Mouse (Mus musculus): ENCODE data around the gene Eef1g. TPM values are rescaled to one million over a fixed set of nuclear protein-coding genes. Genes with fewer than 3 reads are reported as not detected.
A peak's percentile ranks its signal among the peaks of the same experiment; 100 is the strongest.

The Eef1g gene
- total and polyA plus RNA-seq, 3 experiments, result 237 to 955 (median 647) TPM

DNA sequence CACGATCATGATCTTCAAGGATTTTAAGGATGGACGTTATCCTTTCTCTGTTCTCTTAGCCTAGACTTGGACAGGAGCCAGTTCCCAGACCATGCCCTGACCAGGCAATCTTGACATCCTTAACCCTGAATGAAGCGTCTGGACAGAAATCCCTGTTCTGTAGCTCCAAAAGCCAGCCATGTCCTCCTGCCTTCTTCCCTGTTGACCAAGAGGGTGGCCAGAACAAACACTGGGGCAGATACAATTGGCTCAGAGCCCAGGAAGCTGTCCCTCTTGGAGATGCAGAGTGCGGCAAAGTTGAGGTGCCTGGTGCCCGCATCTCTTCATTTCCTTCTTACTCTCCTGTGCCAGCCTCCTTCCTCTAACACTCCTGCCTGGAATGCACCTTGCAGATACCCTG is 19.1 kb downstream of the Eef1g start:
- DNase-seq (ENCODE audit: low spot score) (no peak), ATAC-seq (ENCODE audit: extremely low read depth, insufficient number of reproducible peaks, low FRiP score, poor library complexity, severe bottlenecking) (no peak)
- Histone ChIP-seq H3K36me3 (replicated peaks) (peaks cover 20% of the 10 kb centered on the region), H3K27me3 (ENCODE audit: insufficient read depth, low read length) (peaks cover 19% of the 10 kb centered on the region), H3K9me3 (replicated peaks) (no peaks in the 10 kb centered on the region), H3K4me3 (ENCODE audit: low read depth, low read length) (no peak overlapping the region), H3K4me1 (ENCODE audit: insufficient read depth, low read depth, low read length) (peaks cover 72% of the 10 kb centered on the region)
- no peak for TF ChIP-seq TAL1 (conservative IDR thresholded peaks at IDR 0.05; ENCODE audit: low read depth, low read length)
- TF ChIP-seq POLR2AphosphoS5 (IDR thresholded peaks at IDR 0.05; ENCODE audit: insufficient replicate concordance, low read depth, low read length), result no peak
- no peak for TF ChIP-seq GATA1 (IDR thresholded peaks at IDR 0.05; ENCODE audit: borderline replicate concordance, low read length)
- TF ChIP-seq CTCF (IDR thresholded peaks at IDR 0.05; ENCODE audit: low read depth, low read length), result no peak
- TF ChIP-seq GATA2 (IDR thresholded peaks at IDR 0.05; ENCODE audit: borderline replicate concordance, low read depth, low read length), result no peak

DNA sequence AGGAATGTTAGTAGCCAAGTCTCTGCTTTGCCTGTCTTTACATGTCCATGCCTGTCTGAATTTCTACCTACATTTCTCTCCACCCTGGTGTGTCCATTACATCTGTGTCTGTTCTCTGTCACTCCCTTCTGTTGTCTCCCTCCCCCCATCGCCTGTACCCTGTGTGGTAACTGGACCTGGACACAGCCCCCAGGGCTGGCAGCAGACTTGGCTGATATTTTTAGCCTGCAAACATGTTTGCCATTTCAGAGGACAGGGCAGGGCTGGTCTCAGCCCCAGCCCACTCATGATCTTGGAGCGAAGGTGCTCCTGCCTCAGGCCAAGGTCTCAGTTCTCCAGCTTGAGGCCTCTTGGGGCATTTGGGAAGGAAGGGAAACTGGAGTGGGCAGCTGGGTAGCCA is 21.0 kb downstream of the Eef1g start:
- Histone ChIP-seq H3K9me3 (replicated peaks) (no peaks in the 10 kb centered on the region), H3K4me1 (ENCODE audit: insufficient read depth, low read depth, low read length) (peaks cover 72% of the 10 kb centered on the region), H3K36me3 (replicated peaks) (peaks cover 8% of the 10 kb centered on the region), H3K27me3 (ENCODE audit: insufficient read depth, low read length) (peaks cover 19% of the 10 kb centered on the region), H3K4me3 (ENCODE audit: low read depth, low read length) (no peak overlapping the region)
- no peak for TF ChIP-seq TAL1 (conservative IDR thresholded peaks at IDR 0.05; ENCODE audit: low read depth, low read length)
- TF ChIP-seq POLR2AphosphoS5 (IDR thresholded peaks at IDR 0.05; ENCODE audit: insufficient replicate concordance, low read depth, low read length), result no peak
- no peak for TF ChIP-seq GATA1 (IDR thresholded peaks at IDR 0.05; ENCODE audit: borderline replicate concordance, low read length)
- TF ChIP-seq CTCF (IDR thresholded peaks at IDR 0.05; ENCODE audit: low read depth, low read length), result no peak
- no peak for TF ChIP-seq GATA2 (IDR thresholded peaks at IDR 0.05; ENCODE audit: borderline replicate concordance, low read depth, low read length)
- ATAC-seq (ENCODE audit: extremely low read depth, insufficient number of reproducible peaks, low FRiP score, poor library complexity, severe bottlenecking) (no peak), DNase-seq (ENCODE audit: low spot score) (no peak)

- DNase-seq (ENCODE audit: low spot score), result no peak
- H3K9me3 ChIP-seq (replicated peaks), result no peaks in the 10 kb centered on the region
- H3K36me3 ChIP-seq (replicated peaks), result peaks cover 4% of the 10 kb centered on the region
- TF ChIP-seq CTCF (IDR thresholded peaks at IDR 0.05; ENCODE audit: low read depth, low read length) (no peak), TAL1 (conservative IDR thresholded peaks at IDR 0.05; ENCODE audit: low read depth, low read length) (no peak), POLR2AphosphoS5 (IDR thresholded peaks at IDR 0.05; ENCODE audit: insufficient replicate concordance, low read depth, low read length) (no peak), GATA2 (IDR thresholded peaks at IDR 0.05; ENCODE audit: borderline replicate concordance, low read depth, low read length) (no peak), GATA1 (IDR thresholded peaks at IDR 0.05; ENCODE audit: borderline replicate concordance, low read length) (no peak)
- no peak for ATAC-seq (ENCODE audit: extremely low read depth, insufficient number of reproducible peaks, low FRiP score, poor library complexity, severe bottlenecking)
- peaks cover 72% of the 10 kb centered on the region for H3K4me1 ChIP-seq (ENCODE audit: insufficient read depth, low read depth, low read length)
- peaks cover 19% of the 10 kb centered on the region for H3K27me3 ChIP-seq (ENCODE audit: insufficient read depth, low read length)
- H3K4me3 ChIP-seq (ENCODE audit: low read depth, low read length), result peak overlapping the region; percentile 75; the same call in 1 of the 2 replicates
These were observed 21.7 kb downstream of the Eef1g start for GRCm38 (mm10) chr19:8988346-8989065.

GRCm38 (mm10) chr19:8989066-8989566 is 22.3 kb downstream of the Eef1g start, which contains the start of gene Ahnak:
Gene Ahnak (plus strand): TSS chr19:8989284.
- Histone ChIP-seq H3K4me1 (ENCODE audit: insufficient read depth, low read depth, low read length) (peaks cover 69% of the 10 kb centered on the region), H3K9me3 (replicated peaks) (no peaks in the 10 kb centered on the region), H3K4me3 (ENCODE audit: low read depth, low read length) (peak within 1 kb of the TSS; percentile 75), H3K36me3 (replicated peaks) (peaks cover 4% of the 10 kb centered on the region), H3K27me3 (ENCODE audit: insufficient read depth, low read length) (peaks cover 19% of the 10 kb centered on the region)
- ATAC-seq (ENCODE audit: extremely low read depth, insufficient number of reproducible peaks, low FRiP score, poor library complexity, severe bottlenecking), result no peak
- peak; percentile 77 for DNase-seq (ENCODE audit: low spot score)
- no peak for TF ChIP-seq CTCF (IDR thresholded peaks at IDR 0.05; ENCODE audit: low read depth, low read length)
- no peak for TF ChIP-seq TAL1 (conservative IDR thresholded peaks at IDR 0.05; ENCODE audit: low read depth, low read length)
- no peak for TF ChIP-seq GATA1 (IDR thresholded peaks at IDR 0.05; ENCODE audit: borderline replicate concordance, low read length)
- TF ChIP-seq POLR2AphosphoS5 (IDR thresholded peaks at IDR 0.05; ENCODE audit: insufficient replicate concordance, low read depth, low read length), result no peak
- TF ChIP-seq GATA2 (IDR thresholded peaks at IDR 0.05; ENCODE audit: borderline replicate concordance, low read depth, low read length), result no peak

DNA sequence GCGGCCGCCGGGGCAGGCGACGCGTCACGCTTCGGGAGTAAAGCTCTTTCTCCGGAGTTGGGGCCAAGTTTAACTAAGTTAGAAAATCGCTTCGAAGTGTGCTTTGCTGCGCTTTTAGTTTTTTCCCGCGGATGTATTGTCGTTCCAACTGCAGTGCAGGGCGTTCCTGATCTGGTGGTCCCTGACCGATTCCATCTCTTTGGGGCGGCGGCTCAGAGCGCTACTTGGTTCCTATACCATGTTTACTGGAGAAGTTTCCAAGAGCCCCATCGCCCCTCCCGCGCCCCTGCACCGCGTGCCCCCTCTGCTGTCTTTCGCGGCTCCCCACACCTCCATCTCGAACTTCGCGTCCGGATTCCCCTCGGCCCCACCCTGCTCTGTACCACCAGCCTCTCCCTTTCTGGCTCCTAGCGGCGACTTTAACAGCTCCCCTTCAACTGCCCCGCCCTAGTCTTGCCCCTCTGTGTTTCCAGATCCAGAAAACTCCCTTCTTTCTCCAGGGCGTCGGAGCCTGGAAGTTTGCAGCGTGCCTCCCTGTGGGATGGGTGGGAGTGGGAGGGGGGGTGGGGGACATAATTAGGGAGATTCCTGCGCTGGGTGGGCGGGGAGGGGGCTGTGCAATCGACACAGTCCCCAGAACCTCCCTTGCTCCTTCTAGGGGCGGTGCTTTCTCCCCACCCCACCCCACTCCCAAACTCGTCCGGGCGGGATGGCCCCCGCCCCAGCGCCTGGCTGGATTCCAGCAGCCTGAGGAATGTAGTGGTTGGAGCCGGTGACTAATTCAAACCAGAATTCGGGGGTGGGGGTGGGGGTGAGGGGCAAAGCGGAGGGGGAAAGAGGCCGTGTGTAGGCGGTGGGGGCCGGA is 23.0 kb downstream of the Eef1g start:
- peaks cover 19% of the 10 kb centered on the region for H3K27me3 ChIP-seq (ENCODE audit: insufficient read depth, low read length)
- no peak for TF ChIP-seq GATA1 (IDR thresholded peaks at IDR 0.05; ENCODE audit: borderline replicate concordance, low read length)
- TF ChIP-seq GATA2 (IDR thresholded peaks at IDR 0.05; ENCODE audit: borderline replicate concordance, low read depth, low read length), result no peak
- no peak for TF ChIP-seq TAL1 (conservative IDR thresholded peaks at IDR 0.05; ENCODE audit: low read depth, low read length)
- no peak for TF ChIP-seq CTCF (IDR thresholded peaks at IDR 0.05; ENCODE audit: low read depth, low read length)
- no peak for TF ChIP-seq POLR2AphosphoS5 (IDR thresholded peaks at IDR 0.05; ENCODE audit: insufficient replicate concordance, low read depth, low read length)
- peak; percentile 72 for DNase-seq (ENCODE audit: low spot score)
- peak overlapping the region; percentile 75 for H3K4me3 ChIP-seq (ENCODE audit: low read depth, low read length)
- peaks cover 4% of the 10 kb centered on the region for H3K36me3 ChIP-seq (replicated peaks)
- H3K4me1 ChIP-seq (ENCODE audit: insufficient read depth, low read depth, low read length), result peaks cover 66% of the 10 kb centered on the region
- no peaks in the 10 kb centered on the region for H3K9me3 ChIP-seq (replicated peaks)
- ATAC-seq (ENCODE audit: extremely low read depth, insufficient number of reproducible peaks, low FRiP score, poor library complexity, severe bottlenecking), result 0 out of 2 replicates have a peak, but pooled peaks have one; percentile 43
